Mouse (Mus musculus): ENCODE results near the gene Gm17349. TPM values are rescaled to one million over a fixed set of nuclear protein-coding genes. Genes with fewer than 3 reads are reported as not detected.
"Not testable (repeated sequence)": the region's sequence is repeated elsewhere in the genome, so short reads cannot be mapped to it uniquely, and the experiment has no call there.

Gm17349 gene
- not detected for total RNA-seq (2021)

GRCm38 (mm10) chr15:99705440-99706048 is at the start of gene Gm17349:
Gm17349 (minus strand) TSS chr15:99705490.
- DNase-seq: peak; percentile 60
- intact Hi-C loops (cut with DNase I): no loop called here

DNA sequence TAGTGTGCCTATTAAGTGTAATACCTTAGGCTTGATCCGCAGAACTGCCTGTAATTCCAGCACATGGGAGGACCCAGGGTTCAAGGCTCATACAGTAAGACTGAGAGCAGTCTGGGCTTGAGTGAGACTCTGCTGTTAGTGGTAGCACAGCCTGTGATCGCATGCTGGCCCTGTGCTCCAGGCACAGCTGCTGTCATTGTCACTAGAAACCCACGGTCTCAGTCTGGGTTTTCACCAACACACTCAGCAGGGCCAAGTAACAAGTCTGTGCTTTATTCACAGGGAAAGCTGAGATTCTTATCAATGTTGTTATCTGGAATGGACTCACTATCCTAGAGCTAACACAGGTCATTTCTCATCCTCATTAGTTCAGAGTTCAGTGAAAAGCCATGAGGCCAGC is 48.9 kb upstream of the Gm17349 start:
- intact Hi-C loops (cut with DNase I): no loop called here
- no peak for DNase-seq

GRCm38 (mm10) chr15:99740229-99740628 is 34.9 kb upstream of the Gm17349 start:
- DNase-seq: no peak
- intact Hi-C loops (cut with DNase I): no loop called here

DNA sequence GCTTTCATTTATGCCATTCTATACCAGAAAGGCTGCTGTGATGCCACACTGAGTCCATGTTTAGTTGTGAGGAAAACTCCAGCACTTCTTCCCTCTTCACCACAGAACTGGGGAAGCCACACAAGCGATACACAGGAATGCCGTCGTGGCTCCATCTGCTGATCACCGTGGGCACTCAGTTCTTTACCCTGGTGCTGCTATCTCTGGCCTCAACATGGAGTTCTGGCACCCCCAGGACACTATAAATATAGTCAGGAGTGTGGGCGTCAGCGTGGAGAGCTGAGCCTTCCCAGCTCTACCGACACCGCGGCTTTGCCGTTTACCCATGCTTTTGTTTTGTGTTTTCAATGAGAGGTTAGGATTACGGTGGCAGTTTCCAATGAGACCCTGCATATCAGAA is 31.4 kb upstream of the Gm17349 start:
- intact Hi-C loops (cut with DNase I): no loop called here
- DNase-seq: no peak

- intact Hi-C loops (cut with DNase I): no loop called here
- peak; percentile 100 for DNase-seq
These were observed 30.3 kb upstream of the Gm17349 start for GRCm38 (mm10) chr15:99735631-99736030.

GRCm38 (mm10) chr15:99733186-99733585 is 27.9 kb upstream of the Gm17349 start:
- intact Hi-C loops (cut with DNase I): no loop called here

GRCm38 (mm10) chr15:99731678-99732077 is 26.4 kb upstream of the Gm17349 start:
- intact Hi-C loops (cut with DNase I): no loop called here
- DNase-seq: no peak

More at GRCm38 (mm10) chr15:99733186-99733585, 27.9 kb upstream of the Gm17349 start:
- DNase-seq: no peak

GRCm38 (mm10) chr15:99731167-99731566 is 25.9 kb upstream of the Gm17349 start:
- DNase-seq: no peak
- intact Hi-C loops (cut with DNase I): no loop called here

- no peak for DNase-seq
- intact Hi-C loops (cut with DNase I): loop anchor here (10.0 kb wide), 1 partner anchor 46 kb away; the partner anchor contains the start of gene Cers5
These were observed 23.9 kb upstream of the Gm17349 start for GRCm38 (mm10) chr15:99729056-99729783.

- intact Hi-C loops (cut with DNase I): loop anchor here (10.0 kb wide), 1 partner anchor 47 kb away; the partner anchor contains the start of gene Cers5
- no peak for DNase-seq
These were observed 22.9 kb upstream of the Gm17349 start for GRCm38 (mm10) chr15:99728211-99728610.

- intact Hi-C loops (cut with DNase I): loop anchor here (10.0 kb wide), 1 partner anchor 47 kb away; the partner anchor contains the start of gene Cers5
- DNase-seq: no peak
These were observed 22.2 kb upstream of the Gm17349 start for GRCm38 (mm10) chr15:99727525-99727924.

- intact Hi-C loops (cut with DNase I): loop anchor here (10.0 kb wide), 1 partner anchor 48 kb away; the partner anchor contains the start of gene Cers5
- DNase-seq: not testable (repeated sequence)
These were observed 21.7 kb upstream of the Gm17349 start for GRCm38 (mm10) chr15:99727039-99727438.

GRCm38 (mm10) chr15:99726549-99726948 is 21.3 kb upstream of the Gm17349 start:
- intact Hi-C loops (cut with DNase I): loop anchor here (10.0 kb wide), 1 partner anchor 48 kb away; the partner anchor contains the start of gene Cers5
- DNase-seq: no peak

GRCm38 (mm10) chr15:99725341-99726155 is 20.3 kb upstream of the Gm17349 start, which contains the start of gene Cox14:
Cox14 (plus strand) TSS chr15:99725618.
- peak; percentile 94 for DNase-seq
- intact Hi-C loops (cut with DNase I): loop anchor here (10.0 kb wide), 1 partner anchor 49 kb away; the partner anchor contains the start of gene Cers5

- intact Hi-C loops (cut with DNase I): loop anchor here (10.0 kb wide), 1 partner anchor 50 kb away; the partner anchor contains the start of gene Cers5
- peak; percentile 60 for DNase-seq
These were observed 19.2 kb upstream of the Gm17349 start for GRCm38 (mm10) chr15:99724292-99725021.

GRCm38 (mm10) chr15:99723515-99724291 is 18.4 kb upstream of the Gm17349 start:
- DNase-seq: peak; percentile 46
- intact Hi-C loops (cut with DNase I): loop anchor here (10.0 kb wide), 1 partner anchor 51 kb away; the partner anchor contains the start of gene Cers5

- DNase-seq: no peak
These were observed 17.8 kb upstream of the Gm17349 start for GRCm38 (mm10) chr15:99723120-99723514.

DNA sequence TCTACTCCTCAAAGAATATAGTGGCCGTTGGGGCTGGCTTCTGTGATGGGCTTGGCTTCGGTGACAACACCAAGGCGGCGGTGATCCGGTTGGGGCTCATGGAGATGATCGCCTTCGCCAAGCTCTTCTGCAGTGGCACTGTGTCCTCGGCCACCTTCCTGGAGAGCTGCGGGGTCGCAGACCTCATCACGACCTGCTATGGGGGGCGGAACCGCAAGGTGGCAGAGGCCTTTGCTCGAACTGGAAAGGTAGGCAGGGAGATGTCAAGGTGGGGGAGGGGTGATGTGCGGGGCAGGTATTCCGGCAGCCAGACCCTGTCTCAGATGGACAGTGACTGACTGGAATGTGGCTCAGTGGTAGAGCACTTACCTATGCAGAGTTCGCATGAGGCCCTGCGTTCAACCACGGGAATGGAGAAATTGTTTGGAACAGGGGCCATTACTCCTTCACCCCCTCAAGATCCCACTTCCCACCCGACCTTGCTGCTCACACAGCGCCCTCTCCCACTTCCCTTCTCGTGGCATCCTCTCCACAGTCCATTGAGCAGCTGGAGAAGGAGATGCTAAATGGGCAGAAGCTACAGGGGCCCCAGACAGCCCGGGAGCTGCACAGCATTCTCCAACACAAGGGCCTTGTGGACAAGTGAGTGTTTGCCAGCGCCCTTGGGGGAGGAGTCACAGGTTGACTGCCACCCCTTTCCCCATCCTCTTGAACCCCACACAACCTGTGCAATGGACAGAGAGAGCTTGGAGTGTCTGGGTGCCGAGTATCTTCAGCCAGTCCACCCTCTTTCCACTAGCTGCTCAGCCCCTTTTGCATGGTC is 16.8 kb upstream of the Gm17349 start:
- DNase-seq: no peak

More at GRCm38 (mm10) chr15:99723120-99723514, 17.8 kb upstream of the Gm17349 start:
- intact Hi-C loops (cut with DNase I): loop anchor here (10.0 kb wide), 1 partner anchor 52 kb away; the partner anchor contains the start of gene Cers5

More for the DNA sequence above, 16.8 kb upstream of the Gm17349 start:
- intact Hi-C loops (cut with DNase I): loop anchor here (10.0 kb wide), 1 partner anchor 53 kb away; the partner anchor contains the start of gene Cers5

Data from left cerebral cortex, postnatal 4 days (tissue).